Mouse (Mus musculus) thymus, adult 2 months (tissue): Measurements from ENCODE around the gene Hist1h1c. TPM values are rescaled to one million over a fixed set of nuclear protein-coding genes. Genes with fewer than 3 reads are reported as not detected.
A peak's percentile ranks its signal among the peaks of the same experiment; 100 is the strongest.
"Not testable (repeated sequence)": the region's sequence is repeated elsewhere in the genome, so short reads cannot be mapped to it uniquely, and the experiment has no call there.

ENCODE experiments used
- DNase-seq: peaks from one replicate; pipeline ENCODE4 v3.0.0; 2021
- H3K27ac ChIP-seq: fragments of 200-500 bp; 2 replicates; pipeline ENCODE4 v1.5.1; 2012; ENCODE audit warnings: low read length, control low read depth; ENCODE audit not compliant: control insufficient read depth, insufficient read depth
- H3K27me3 ChIP-seq: fragments of 200-500 bp; 2 replicates; pipeline ENCODE4 v1.6.1; 2012; ENCODE audit warnings: mild to moderate bottlenecking, low read length, moderate library complexity, mixed read lengths; ENCODE audit not compliant: control insufficient read depth, insufficient read depth
- H3K36me3 ChIP-seq: fragments of 200-500 bp; 2 replicates; pipeline ENCODE4 v1.6.1; 2012; ENCODE audit warnings: mild to moderate bottlenecking, low read length, moderate library complexity; ENCODE audit not compliant: control insufficient read depth, insufficient read depth
- H3K4me1 ChIP-seq: fragments of 200-500 bp; replicated peaks from 2 replicates; pipeline ENCODE4 v1.6.1; 2012; ENCODE audit warnings: low read length; ENCODE audit not compliant: control insufficient read depth, insufficient read depth
- H3K4me3 ChIP-seq: fragments of 200-500 bp; 2 replicates; pipeline ENCODE4 v1.5.1; 2012; ENCODE audit warnings: mild to moderate bottlenecking, low read length, control low read depth, moderate library complexity; ENCODE audit not compliant: control insufficient read depth, insufficient read depth
- CTCF ChIP-seq: fragments of 200-500 bp; IDR thresholded peaks from 2 replicates; pipeline ENCODE4 v1.5.1; 2012; ENCODE audit warnings: mild to moderate bottlenecking, control low read depth, low read length, moderate library complexity, borderline replicate concordance; ENCODE audit not compliant: control insufficient read depth, poor library complexity, insufficient read depth; ENCODE audit errors: extremely low read depth
- POLR2A ChIP-seq: fragments of 200-500 bp; IDR thresholded peaks from 2 replicates; pipeline ENCODE4 v1.6.1; 2012; ENCODE audit warnings: mild to moderate bottlenecking, low read length, control low read depth, moderate library complexity; ENCODE audit not compliant: control insufficient read depth, poor library complexity, insufficient read depth; ENCODE audit errors: extremely low read depth
- WGBS: fragments of 180-500 bp; shearing (Covaris S2); methylation state at CpG from one replicate; pipeline ENCODE4 v1.1.7; 2018; 5-methylcytosine and 5-hydroxymethylcytosine counted together
- polyA plus RNA-seq: library from polyadenylated mRNA; depleted of rRNA; stranded (reverse); fragments of >200 nt; gene quantifications from 2 replicates; pipeline ENCODE4 v1.2.3, GENCODE M21; 2012

Hist1h1c gene
- polyA plus RNA-seq, 1 experiment: 40.9 TPM

DNA sequence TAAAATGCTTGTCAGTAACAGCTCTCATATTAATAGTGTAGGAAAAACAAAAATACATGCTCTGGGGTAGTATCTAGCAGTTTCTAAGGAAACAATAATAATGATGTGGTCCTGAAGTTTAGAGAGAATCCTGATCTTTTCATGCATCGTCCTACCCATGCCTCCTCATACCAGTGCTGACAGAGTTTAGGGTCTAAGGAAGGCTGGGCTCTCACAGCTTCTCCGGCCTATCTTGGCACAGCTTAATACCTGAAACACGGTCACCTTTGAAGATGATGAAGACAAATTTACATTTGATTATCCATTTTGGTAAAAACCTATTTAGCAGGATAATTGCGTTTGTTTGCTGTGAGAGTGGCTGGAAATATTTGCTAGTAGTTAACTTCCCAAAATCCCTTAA is 5.4 kb downstream of the Hist1h1c start:
- Histone ChIP-seq H3K36me3 (no peaks in the 10 kb centered on the region), H3K27ac (peak overlapping the region; percentile 29; the same call in 1 of the 2 replicates), H3K4me3 (no peak overlapping the region), H3K4me1 (peaks cover 4% of the 10 kb centered on the region), H3K27me3 (no peaks in the 10 kb centered on the region)
- WGBS: 81% methylated on average over 4 of the region's 4 CpGs
- no peak for DNase-seq
- TF ChIP-seq POLR2A (no peak), CTCF (no peak)

DNA sequence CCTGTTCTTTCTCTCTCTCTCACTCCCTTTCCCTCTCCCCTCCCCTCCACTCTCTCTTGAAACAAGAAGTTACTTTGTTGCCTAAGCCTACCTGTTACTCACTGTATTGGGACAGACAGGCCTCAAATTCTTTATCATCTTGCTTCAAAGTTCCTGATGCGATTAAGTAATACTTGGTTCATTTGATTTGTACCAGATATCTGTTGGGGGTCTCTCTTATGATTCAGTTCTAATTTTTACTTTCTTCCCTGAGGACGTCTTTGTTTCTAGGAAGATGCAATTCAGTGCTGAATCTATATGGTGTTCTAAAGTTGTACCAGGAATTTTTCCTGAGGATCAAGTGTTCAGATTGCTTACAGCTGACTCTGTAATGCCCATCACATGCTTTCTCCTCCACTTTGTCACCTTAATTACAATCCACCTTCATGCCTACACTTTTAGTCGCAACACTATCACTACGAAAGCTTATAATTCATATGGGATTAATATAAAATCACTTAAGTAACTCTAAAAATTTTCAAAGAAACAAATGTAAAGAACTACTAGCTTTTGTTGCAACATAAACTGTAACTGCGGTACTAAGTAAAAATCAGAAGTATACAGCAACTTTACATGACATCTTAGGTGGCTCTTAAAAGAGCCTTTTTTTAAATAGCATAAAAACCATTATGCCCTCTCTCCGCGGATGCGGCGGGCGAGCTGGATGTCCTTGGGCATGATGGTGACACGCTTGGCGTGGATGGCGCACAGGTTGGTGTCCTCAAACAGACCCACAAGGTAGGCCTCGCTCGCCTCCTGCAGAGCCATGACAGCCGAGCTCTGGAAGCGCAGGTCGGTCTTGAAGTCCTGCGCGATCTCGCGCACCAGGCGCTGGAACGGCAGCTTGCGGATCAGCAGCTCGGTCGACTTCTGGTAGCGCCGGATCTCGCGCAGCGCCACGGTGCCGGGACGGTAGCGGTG is 6.1 kb downstream of the Hist1h1c start:
- no peaks in the 10 kb centered on the region for H3K27me3 ChIP-seq
- H3K4me3 ChIP-seq: peak overlapping the region; percentile 54
- 5% methylated on average over 22 of the region's 36 CpGs for WGBS
- peak overlapping the region; percentile 85 for H3K27ac ChIP-seq
- peaks cover 4% of the 10 kb centered on the region for H3K4me1 ChIP-seq
- TF ChIP-seq POLR2A: no peak
- TF ChIP-seq CTCF: no peak
- no peak for DNase-seq
- no peaks in the 10 kb centered on the region for H3K36me3 ChIP-seq

DNA sequence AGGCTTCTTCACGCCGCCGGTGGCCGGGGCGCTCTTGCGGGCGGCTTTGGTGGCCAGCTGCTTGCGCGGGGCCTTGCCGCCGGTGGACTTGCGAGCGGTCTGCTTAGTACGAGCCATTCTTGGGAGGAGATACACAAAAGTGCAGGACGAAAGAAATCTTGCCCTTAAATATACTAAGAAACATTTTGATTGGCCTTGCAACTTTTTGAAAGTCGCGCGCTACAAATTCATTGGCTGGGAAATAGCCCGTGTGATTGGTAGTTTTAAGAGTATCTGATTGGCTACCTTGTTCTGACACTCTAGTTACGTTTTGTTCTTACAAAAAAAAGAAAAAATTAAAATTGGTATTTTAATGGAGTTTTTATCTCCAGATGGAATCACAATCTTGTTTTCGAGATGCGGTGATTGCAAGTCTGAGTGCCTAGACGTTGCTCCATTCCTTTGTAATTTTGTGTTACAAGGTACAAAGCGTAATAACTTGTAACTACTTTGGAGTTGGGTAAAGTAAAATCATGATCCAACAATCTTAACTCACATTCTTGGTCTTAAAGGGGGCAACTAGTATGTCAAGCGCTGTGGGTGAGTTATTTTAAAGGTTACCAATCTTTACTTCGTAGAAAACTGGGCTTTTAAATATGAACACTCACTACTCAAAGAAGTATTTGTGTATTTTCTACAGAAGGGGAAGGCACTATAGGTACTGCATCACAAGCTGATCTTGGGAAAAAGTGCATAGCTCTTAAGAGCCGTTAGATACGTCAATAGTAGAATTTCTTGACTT is 7.0 kb downstream of the Hist1h1c start, which contains the start of gene Hist1h3c:
Hist1h3c (minus strand) TSS at position 222 of the 781 bp plus-strand sequence.
- H3K4me3 ChIP-seq: peak within 1 kb of the TSS; percentile 60
- TF ChIP-seq POLR2A: peak; percentile 43; the same call in 1 of the 2 replicates
- TF ChIP-seq CTCF: no peak
- H3K27ac ChIP-seq: peak within 1 kb of the TSS; percentile 95
- no peaks in the 10 kb centered on the region for H3K36me3 ChIP-seq
- H3K4me1 ChIP-seq: peaks cover 4% of the 10 kb centered on the region
- WGBS: under 1% methylated on average over 25 of the region's 28 CpGs
- peak; percentile 87 for DNase-seq
- no peaks in the 10 kb centered on the region for H3K27me3 ChIP-seq

DNA sequence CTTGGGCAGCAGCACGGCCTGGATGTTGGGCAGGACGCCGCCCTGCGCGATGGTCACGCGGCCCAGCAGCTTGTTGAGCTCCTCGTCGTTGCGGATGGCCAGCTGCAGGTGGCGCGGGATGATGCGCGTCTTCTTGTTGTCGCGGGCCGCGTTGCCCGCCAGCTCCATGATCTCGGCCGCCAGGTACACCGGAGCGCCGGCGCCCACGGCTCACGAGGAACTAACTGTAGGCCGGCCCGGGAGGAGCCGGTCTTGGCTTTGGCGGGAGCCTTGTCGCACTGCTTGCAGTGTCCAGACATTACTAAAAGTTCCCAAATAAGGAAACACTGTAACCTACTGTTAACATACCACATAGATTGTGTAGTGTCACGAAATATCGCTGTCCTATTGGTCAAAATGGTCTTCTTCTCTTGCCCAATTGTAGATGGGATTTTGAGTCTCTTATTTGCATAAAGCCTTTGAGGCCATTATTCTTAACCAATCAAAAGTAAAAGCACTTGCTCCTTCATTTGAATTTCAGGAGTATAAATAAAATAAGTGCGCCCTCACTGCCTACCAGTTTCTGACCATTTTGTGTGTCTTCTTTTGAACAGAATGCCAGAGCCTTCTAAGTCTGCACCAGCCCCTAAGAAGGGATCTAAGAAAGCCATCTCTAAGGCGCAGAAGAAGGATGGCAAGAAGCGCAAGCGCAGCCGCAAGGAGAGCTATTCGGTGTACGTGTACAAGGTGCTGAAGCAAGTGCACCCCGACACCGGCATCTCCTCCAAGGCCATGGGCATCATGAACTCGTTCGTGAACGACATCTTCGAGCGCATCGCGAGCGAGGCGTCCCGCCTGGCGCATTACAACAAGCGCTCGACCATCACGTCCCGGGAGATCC is 7.8 kb downstream of the Hist1h1c start, which contains the start of gene Hist1h2bb:
Hist1h2bb (plus strand) TSS at position 534 of the 880 bp plus-strand sequence.
- H3K27ac ChIP-seq: peak within 1 kb of the TSS; percentile 95
- H3K4me3 ChIP-seq: peak within 1 kb of the TSS; percentile 60
- peak; percentile 72 for DNase-seq
- H3K4me1 ChIP-seq, H3K27me3 ChIP-seq, H3K36me3 ChIP-seq: not testable (repeated sequence)
- TF ChIP-seq CTCF: peak; percentile 64; the same call in 1 of the 2 replicates
- TF ChIP-seq POLR2A: peak; percentile 45; the same call in 1 of the 2 replicates
- under 1% methylated on average over 42 of the region's 58 CpGs for WGBS

DNA sequence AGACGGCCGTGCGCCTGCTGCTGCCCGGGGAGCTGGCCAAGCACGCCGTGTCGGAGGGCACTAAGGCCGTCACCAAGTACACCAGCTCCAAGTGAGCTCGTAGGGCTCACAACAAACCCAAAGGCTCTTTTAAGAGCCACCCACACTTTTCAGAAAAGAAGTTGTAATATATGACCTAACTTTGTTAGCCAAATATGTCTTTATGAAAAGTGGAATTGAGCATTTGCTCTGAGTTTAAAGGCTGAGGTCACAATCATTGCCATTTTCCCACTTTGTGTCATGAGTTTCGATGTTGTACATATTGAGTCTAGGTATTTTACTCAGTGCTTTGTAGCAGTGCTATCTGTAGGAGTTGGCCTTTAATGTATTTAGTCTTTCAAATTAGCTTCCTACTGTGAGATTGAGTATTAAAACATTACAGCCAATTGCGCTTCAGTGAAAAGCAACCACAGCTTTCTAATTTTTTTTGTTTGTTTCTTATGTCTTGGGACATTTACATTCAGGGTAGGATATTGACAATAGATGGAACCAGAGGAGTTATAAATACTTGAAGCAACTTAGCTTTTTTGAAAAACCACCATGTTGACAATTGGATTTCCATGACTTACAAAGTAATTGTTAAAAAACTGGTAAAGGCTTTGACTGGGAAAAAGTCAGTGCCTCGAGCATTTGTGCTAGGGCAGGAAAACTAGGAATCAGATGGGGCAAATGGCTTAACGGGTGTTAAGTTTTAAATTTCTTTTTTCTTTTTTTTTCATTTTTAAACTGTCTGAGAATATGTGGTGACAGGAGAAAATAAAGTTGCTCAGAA is 8.7 kb downstream of the Hist1h1c start:
- Histone ChIP-seq H3K27me3 (no peaks in the 10 kb centered on the region), H3K4me1 (peaks cover 4% of the 10 kb centered on the region), H3K36me3 (no peaks in the 10 kb centered on the region), H3K4me3 (peak overlapping the region; percentile 15), H3K27ac (peak overlapping the region; percentile 63)
- DNase-seq: no peak
- 6% methylated on average over 11 of the region's 13 CpGs for WGBS
- TF ChIP-seq CTCF (no peak), POLR2A (no peak)
